Mouse (Mus musculus) liver, embryonic 15.5 days (tissue): ENCODE measurements around the gene Tram2. TPM values are rescaled to one million over a fixed set of nuclear protein-coding genes. Genes with fewer than 3 reads are reported as not detected.

Source experiments
- ATAC-seq: fragments of 200-750 bp; cut with Nextera tagmentation; 2 replicates; pipeline ENCODE4 v1.8.0; 2017; ENCODE audit warnings: moderate number of reproducible peaks, mild to moderate bottlenecking, moderate library complexity; ENCODE audit not compliant: insufficient read depth
- H3K27ac ChIP-seq: fragments of 300-500 bp; sonication (generic); replicated peaks from 2 replicates; pipeline ENCODE4 v1.5.1; 2015; ENCODE audit warnings: mild to moderate bottlenecking, inconsistent platforms
- H3K27me3 ChIP-seq: fragments of 300-500 bp; sonication (generic); 2 replicates; pipeline ENCODE4 v1.6.1; 2015; ENCODE audit warnings: mild to moderate bottlenecking, inconsistent platforms
- H3K36me3 ChIP-seq: fragments of 300-500 bp; sonication (generic); replicated peaks from 2 replicates; pipeline ENCODE4 v1.6.1; 2015; ENCODE audit warnings: moderate library complexity, mild to moderate bottlenecking, inconsistent platforms
- H3K4me1 ChIP-seq: fragments of 300-500 bp; sonication (generic); replicated peaks from 2 replicates; pipeline ENCODE4 v1.6.1; 2015; ENCODE audit warnings: inconsistent platforms
- H3K4me2 ChIP-seq: fragments of 300-500 bp; sonication (generic); 2 replicates; pipeline ENCODE4 v1.6.1; 2015; ENCODE audit warnings: moderate library complexity, mild to moderate bottlenecking, inconsistent platforms
- H3K4me3 ChIP-seq: fragments of 300-500 bp; sonication (generic); replicated peaks from 2 replicates; pipeline ENCODE4 v1.5.1; 2015; ENCODE audit warnings: mild to moderate bottlenecking, inconsistent platforms
- H3K9ac ChIP-seq: fragments of 300-500 bp; sonication (generic); 2 replicates; pipeline ENCODE4 v1.6.1; 2015; ENCODE audit warnings: moderate library complexity, mild to moderate bottlenecking, inconsistent platforms
- H3K9me3 ChIP-seq: fragments of 300-500 bp; sonication (generic); replicated peaks from 2 replicates; pipeline ENCODE4 v1.6.1; 2016; ENCODE audit warnings: inconsistent platforms
- WGBS: fragments of 180-500 bp; shearing (Covaris S2); methylation state at CpG from one replicate; pipeline ENCODE4 v1.1.7; 2015; ENCODE audit warnings: mixed read lengths; ENCODE audit not compliant: insufficient replicate concordance; 5-methylcytosine and 5-hydroxymethylcytosine counted together
- polyA plus RNA-seq: library from polyadenylated mRNA; unstranded; fragments of >200 nt; fragmentation: Nextera tagmentation; extraction: Ambion mirVana; gene quantifications from 2 replicates; pipeline ENCODE4 v1.2.1, GENCODE M21; 2015

The Tram2 gene
- polyA plus RNA-seq, 1 experiment from 2014 or later = 1.6 TPM

GRCm38 (mm10) chr1:21064153-21064552 is 14.9 kb downstream of the Tram2 start:
- H3K4me3 ChIP-seq = no peak overlapping the region
- no peak for ATAC-seq
- WGBS = 70% methylated on average over 5 of the region's 5 CpGs

GRCm38 (mm10) chr1:21059385-21060109 is 19.5 kb downstream of the Tram2 start:
- no peak overlapping the region for H3K27ac ChIP-seq
- no peak for ATAC-seq
- WGBS = 62% methylated on average over 5 of the region's 5 CpGs

More at GRCm38 (mm10) chr1:21064153-21064552, 14.9 kb downstream of the Tram2 start:
- H3K9ac ChIP-seq = no peak overlapping the region
- no peaks in the 10 kb centered on the region for H3K27me3 ChIP-seq
- H3K9me3 ChIP-seq = no peaks in the 10 kb centered on the region
- no peaks in the 10 kb centered on the region for H3K36me3 ChIP-seq
- peaks cover 4% of the 10 kb centered on the region for H3K4me1 ChIP-seq
- H3K27ac ChIP-seq = no peak overlapping the region
- no peak overlapping the region for H3K4me2 ChIP-seq

GRCm38 (mm10) chr1:21053009-21053408 is 26.0 kb downstream of the Tram2 start:
- H3K27ac ChIP-seq = no peak overlapping the region
- 70% methylated on average over 9 of the region's 9 CpGs for WGBS

More at GRCm38 (mm10) chr1:21059385-21060109, 19.5 kb downstream of the Tram2 start:
- H3K36me3 ChIP-seq = no peaks in the 10 kb centered on the region
- H3K4me3 ChIP-seq = no peak overlapping the region
- H3K4me1 ChIP-seq = no peaks in the 10 kb centered on the region
- H3K9me3 ChIP-seq = no peaks in the 10 kb centered on the region
- H3K4me2 ChIP-seq = no peak overlapping the region
- H3K27me3 ChIP-seq = no peaks in the 10 kb centered on the region
- no peak overlapping the region for H3K9ac ChIP-seq

GRCm38 (mm10) chr1:21052608-21053007 is 26.4 kb downstream of the Tram2 start:
- Histone ChIP-seq H3K4me3 (no peak overlapping the region), H3K9me3 (no peaks in the 10 kb centered on the region), H3K4me1 (peaks cover 12% of the 10 kb centered on the region), H3K27me3 (no peaks in the 10 kb centered on the region), H3K9ac (no peak overlapping the region), H3K4me2 (no peak overlapping the region), H3K27ac (no peak overlapping the region), H3K36me3 (no peaks in the 10 kb centered on the region)
- no peak for ATAC-seq
- WGBS = 50% methylated on average over 5 of the region's 5 CpGs

More at GRCm38 (mm10) chr1:21053009-21053408, 26.0 kb downstream of the Tram2 start:
- ATAC-seq = no peak
- no peaks in the 10 kb centered on the region for H3K9me3 ChIP-seq
- H3K4me3 ChIP-seq = no peak overlapping the region
- H3K4me1 ChIP-seq = peaks cover 12% of the 10 kb centered on the region
- no peak overlapping the region for H3K9ac ChIP-seq
- H3K27me3 ChIP-seq = no peaks in the 10 kb centered on the region
- H3K4me2 ChIP-seq = no peak overlapping the region
- no peaks in the 10 kb centered on the region for H3K36me3 ChIP-seq

GRCm38 (mm10) chr1:21052132-21052545 is 26.9 kb downstream of the Tram2 start:
- 19% methylated on average over 5 of the region's 5 CpGs for WGBS
- Histone ChIP-seq H3K4me2 (no peak overlapping the region), H3K4me3 (no peak overlapping the region), H3K9me3 (no peaks in the 10 kb centered on the region), H3K27ac (no peak overlapping the region), H3K4me1 (peaks cover 12% of the 10 kb centered on the region), H3K27me3 (no peaks in the 10 kb centered on the region), H3K9ac (no peak overlapping the region), H3K36me3 (no peaks in the 10 kb centered on the region)
- ATAC-seq = 0 out of 2 replicates have a peak, but pooled peaks have one; percentile 25

GRCm38 (mm10) chr1:21049005-21049404 is 30.0 kb downstream of the Tram2 start:
- peaks cover 16% of the 10 kb centered on the region for H3K4me1 ChIP-seq
- H3K27ac ChIP-seq = no peak overlapping the region
- H3K9me3 ChIP-seq = no peaks in the 10 kb centered on the region
- H3K9ac ChIP-seq = no peak overlapping the region
- ATAC-seq = no peak
- no peak overlapping the region for H3K4me3 ChIP-seq
- no peak overlapping the region for H3K4me2 ChIP-seq
- no peaks in the 10 kb centered on the region for H3K36me3 ChIP-seq
- H3K27me3 ChIP-seq = no peaks in the 10 kb centered on the region
- WGBS = 46% methylated on average over 5 of the region's 5 CpGs

- 36% methylated on average over 8 of the region's 8 CpGs for WGBS
- 0 out of 2 replicates have a peak, but pooled peaks have one; percentile 9 for ATAC-seq
- no peak overlapping the region for H3K4me2 ChIP-seq
Measured at GRCm38 (mm10) chr1:21048402-21048801, 30.6 kb downstream of the Tram2 start.

GRCm38 (mm10) chr1:21042461-21042860 is 36.6 kb downstream of the Tram2 start:
- Histone ChIP-seq H3K27me3 (no peaks in the 10 kb centered on the region), H3K9ac (no peak overlapping the region), H3K36me3 (no peaks in the 10 kb centered on the region), H3K27ac (no peak overlapping the region), H3K4me2 (no peak overlapping the region), H3K9me3 (no peaks in the 10 kb centered on the region), H3K4me3 (no peak overlapping the region), H3K4me1 (0 out of 2 replicates have a peak, but pooled peaks cover 4% of the 10 kb centered on the region)
- WGBS = 67% methylated on average over 7 of the region's 7 CpGs
- ATAC-seq = no peak

More at GRCm38 (mm10) chr1:21048402-21048801, 30.6 kb downstream of the Tram2 start:
- Histone ChIP-seq H3K36me3 (no peaks in the 10 kb centered on the region), H3K4me1 (peaks cover 16% of the 10 kb centered on the region), H3K9ac (no peak overlapping the region), H3K27ac (no peak overlapping the region), H3K27me3 (no peaks in the 10 kb centered on the region), H3K9me3 (no peaks in the 10 kb centered on the region), H3K4me3 (no peak overlapping the region)

GRCm38 (mm10) chr1:21040610-21041326 is 38.3 kb downstream of the Tram2 start:
- H3K4me3 ChIP-seq = no peak overlapping the region
- H3K9ac ChIP-seq = no peak overlapping the region
- H3K9me3 ChIP-seq = no peaks in the 10 kb centered on the region
- H3K27ac ChIP-seq = no peak overlapping the region
- no peak overlapping the region for H3K4me2 ChIP-seq
- no peaks in the 10 kb centered on the region for H3K27me3 ChIP-seq
- ATAC-seq = no peak
- H3K36me3 ChIP-seq = no peaks in the 10 kb centered on the region
- H3K4me1 ChIP-seq = 0 out of 2 replicates have a peak, but pooled peaks cover 4% of the 10 kb centered on the region
- WGBS = 51% methylated on average over 7 of the region's 7 CpGs

GRCm38 (mm10) chr1:21040173-21040572 is 38.9 kb downstream of the Tram2 start:
- Histone ChIP-seq H3K4me1 (0 out of 2 replicates have a peak, but pooled peaks cover 4% of the 10 kb centered on the region), H3K4me3 (no peak overlapping the region), H3K36me3 (no peaks in the 10 kb centered on the region), H3K9ac (no peak overlapping the region), H3K4me2 (no peak overlapping the region), H3K27ac (no peak overlapping the region), H3K27me3 (no peaks in the 10 kb centered on the region), H3K9me3 (no peaks in the 10 kb centered on the region)
- no peak for ATAC-seq
- 72% methylated on average over 7 of the region's 7 CpGs for WGBS

GRCm38 (mm10) chr1:21039564-21039963 is 39.5 kb downstream of the Tram2 start:
- H3K9me3 ChIP-seq = no peaks in the 10 kb centered on the region
- H3K27ac ChIP-seq = no peak overlapping the region
- ATAC-seq = no peak
- WGBS = 58% methylated on average over 3 of the region's 3 CpGs
- H3K4me3 ChIP-seq = no peak overlapping the region
- H3K27me3 ChIP-seq = no peaks in the 10 kb centered on the region
- no peak overlapping the region for H3K9ac ChIP-seq
- no peaks in the 10 kb centered on the region for H3K36me3 ChIP-seq
- H3K4me1 ChIP-seq = 0 out of 2 replicates have a peak, but pooled peaks cover under 1% of the 10 kb centered on the region
- H3K4me2 ChIP-seq = no peak overlapping the region
